In genomic region chr5:92983942-92984341, GRCm38 (mm10) we compare ENCODE assay signal across 12 mouse cellular contexts.
A peak's percentile ranks its signal among the peaks of the same experiment; 100 is the strongest.
DNase-seq lines count a peak whose midpoint lies in the region; ATAC-seq and TF ChIP-seq lines count a peak whose summit lies in the region.
"Had no signal": no experiment of that assay in that cellular context is flagged by ENCODE, and none has a peak within 500 bp of the region (broad histone marks: within the 10 kb centered on the region; RNA-seq: fewer than 3 reads in every experiment).

No protein-coding gene starts in this region.

- H3K4me1 ChIP-seq in forebrain, postnatal 0 days (ENCODE audit: insufficient read depth): no peaks in the 10 kb centered on the region
- peaks cover 4% of the 10 kb centered on the region; the same call in 1 of the 2 replicates for H3K4me1 ChIP-seq in forebrain, embryonic 13.5 days
- no peaks in the 10 kb centered on the region for H3K4me1 ChIP-seq in lung, embryonic 14.5 days (ENCODE audit: insufficient read depth)

- no peaks in the 10 kb centered on the region for H3K9me3 ChIP-seq in forebrain, postnatal 0 days (ENCODE audit: low read length)
- H3K9me3 ChIP-seq in forebrain, embryonic 13.5 days (replicated peaks): no peaks in the 10 kb centered on the region
- H3K9me3 ChIP-seq in lung, embryonic 14.5 days (ENCODE audit: low read depth, low read length): no peaks in the 10 kb centered on the region

- no peak for DNase-seq in forebrain, postnatal 0 days
- DNase-seq in lung, embryonic 14.5 days: peak; percentile 55
- no peak for DNase-seq in lung, postnatal 14 days
- peak; percentile 38 for DNase-seq in WW6 (ENCODE audit: low read depth, low spot score)
- DNase-seq in induced T-regulatory cell, adult 2 months (ENCODE audit: low read depth): peak; percentile 38
- no peak for DNase-seq in urinary bladder, postnatal 25 days (ENCODE audit: low spot score)
- DNase-seq in gastrocnemius, postnatal 14 days: no peak
- DNase-seq: adrenal gland, postnatal 36 days; heart, postnatal 10 days; kidney, adult 18-20 months had no signal

- H3K27ac ChIP-seq in forebrain, postnatal 0 days (ENCODE audit: low read depth, low read length): no peak overlapping the region
- no peak overlapping the region for H3K27ac ChIP-seq in forebrain, embryonic 13.5 days
- H3K27ac ChIP-seq in lung, embryonic 14.5 days (ENCODE audit: low read depth): no peak overlapping the region
- H3K27ac ChIP-seq: midbrain, embryonic 13.5 days had no signal

- no peak for ATAC-seq in forebrain, postnatal 0 days
- ATAC-seq in forebrain, embryonic 13.5 days: no peak
- no peak for ATAC-seq in lung, embryonic 14.5 days (ENCODE audit: insufficient read depth)
- ATAC-seq: midbrain, embryonic 13.5 days had no signal

- no peaks in the 10 kb centered on the region for H3K27me3 ChIP-seq in forebrain, postnatal 0 days (ENCODE audit: insufficient read depth, low read length)
- no peaks in the 10 kb centered on the region for H3K27me3 ChIP-seq in forebrain, embryonic 13.5 days
- H3K27me3 ChIP-seq in lung, embryonic 14.5 days (ENCODE audit: insufficient read depth, low read length): no peaks in the 10 kb centered on the region
- H3K27me3 ChIP-seq: midbrain, embryonic 13.5 days had no signal

- H3K4me3 ChIP-seq in forebrain, postnatal 0 days (ENCODE audit: low read depth, low read length): no peak overlapping the region
- no peak overlapping the region for H3K4me3 ChIP-seq in forebrain, embryonic 13.5 days
- H3K4me3 ChIP-seq in lung, embryonic 14.5 days (ENCODE audit: low read depth, low read length): no peak overlapping the region
- H3K4me3 ChIP-seq: midbrain, embryonic 13.5 days had no signal

- H3K36me3 ChIP-seq in forebrain, postnatal 0 days (ENCODE audit: insufficient read depth): no peaks in the 10 kb centered on the region
- H3K36me3 ChIP-seq in forebrain, embryonic 13.5 days (ENCODE audit: poor library complexity, severe bottlenecking): no peaks in the 10 kb centered on the region
- H3K36me3 ChIP-seq in lung, embryonic 14.5 days (ENCODE audit: insufficient read depth): no peaks in the 10 kb centered on the region
- H3K36me3 ChIP-seq: midbrain, embryonic 13.5 days had no signal

- no peak overlapping the region for H3K9ac ChIP-seq in forebrain, postnatal 0 days
- no peak overlapping the region for H3K9ac ChIP-seq in forebrain, embryonic 13.5 days
- H3K9ac ChIP-seq in lung, embryonic 14.5 days: no peak overlapping the region
- H3K9ac ChIP-seq: midbrain, embryonic 13.5 days had no signal

- peak; percentile 42 for TF ChIP-seq CTCF in forebrain, postnatal 0 days (IDR thresholded peaks at IDR 0.05; ENCODE audit: low read depth)
- TF ChIP-seq CTCF in lung, embryonic 14.5 days (IDR thresholded peaks at IDR 0.05; ENCODE audit: low read depth): peak; percentile 55

- WGBS in forebrain, postnatal 0 days: 42% methylated on average over 2 of the region's 2 CpGs
- WGBS in forebrain, embryonic 13.5 days: 32% methylated on average over 2 of the region's 2 CpGs
- WGBS in lung, embryonic 14.5 days: 24% methylated on average over 2 of the region's 2 CpGs

- intact Hi-C loops in gastrocnemius, postnatal 14 days (cut with DNase I; ENCODE audit: low total_unique reads): loop anchor here (10.0 kb wide), 1 partner anchor 181 kb away; no protein-coding TSS in a partner anchor

- H3K4me2 ChIP-seq in forebrain, postnatal 0 days (ENCODE audit: low read depth): no peak overlapping the region
- no peak overlapping the region for H3K4me2 ChIP-seq in forebrain, embryonic 13.5 days
- no peak overlapping the region for H3K4me2 ChIP-seq in lung, embryonic 14.5 days
- H3K4me2 ChIP-seq: midbrain, embryonic 13.5 days had no signal

Comparison
In these comparisons a context has a peak if more than half of its experiments do, and no peak if none do; other contexts are left out.
1. DNase-seq: peak in lung, embryonic 14.5 days (single experiment), WW6 (single experiment) and induced T-regulatory cell, adult 2 months (single experiment); none in forebrain, postnatal 0 days (single experiment), lung, postnatal 14 days (single experiment), urinary bladder, postnatal 25 days (single experiment) and gastrocnemius, postnatal 14 days (single experiment).